Mouse (Mus musculus): ENCODE data around the gene Gtf2h1.

Gtf2h1 gene

DNA sequence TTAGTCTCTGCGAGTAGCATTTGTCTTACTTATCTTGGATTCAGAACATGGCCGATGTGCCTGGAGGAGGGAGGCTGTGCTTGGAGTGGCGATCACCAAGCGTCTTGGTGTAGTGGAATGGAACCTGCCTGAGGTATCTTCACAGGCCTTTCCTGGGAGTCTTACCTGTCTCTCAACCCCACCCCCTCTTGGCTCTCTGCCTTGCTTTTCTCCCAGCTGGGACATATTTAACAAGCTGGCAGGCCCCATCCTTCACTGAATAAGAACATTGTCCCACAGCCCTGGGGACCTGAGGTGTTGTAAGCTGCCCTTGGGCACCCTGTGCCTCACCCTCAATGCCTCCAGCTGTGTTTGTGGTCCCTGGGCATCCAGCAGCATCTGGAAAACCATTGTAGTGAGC is 47.7 kb downstream of the Gtf2h1 start:
- in situ Hi-C loops (cut with MboI; ENCODE audit: low pct_unique_long_range_greater_than_20kb in 1 of 2, low sequenced_read_pairs in 2 of 2, unreplicated experiment in 1 of 2): no loop called here

DNA sequence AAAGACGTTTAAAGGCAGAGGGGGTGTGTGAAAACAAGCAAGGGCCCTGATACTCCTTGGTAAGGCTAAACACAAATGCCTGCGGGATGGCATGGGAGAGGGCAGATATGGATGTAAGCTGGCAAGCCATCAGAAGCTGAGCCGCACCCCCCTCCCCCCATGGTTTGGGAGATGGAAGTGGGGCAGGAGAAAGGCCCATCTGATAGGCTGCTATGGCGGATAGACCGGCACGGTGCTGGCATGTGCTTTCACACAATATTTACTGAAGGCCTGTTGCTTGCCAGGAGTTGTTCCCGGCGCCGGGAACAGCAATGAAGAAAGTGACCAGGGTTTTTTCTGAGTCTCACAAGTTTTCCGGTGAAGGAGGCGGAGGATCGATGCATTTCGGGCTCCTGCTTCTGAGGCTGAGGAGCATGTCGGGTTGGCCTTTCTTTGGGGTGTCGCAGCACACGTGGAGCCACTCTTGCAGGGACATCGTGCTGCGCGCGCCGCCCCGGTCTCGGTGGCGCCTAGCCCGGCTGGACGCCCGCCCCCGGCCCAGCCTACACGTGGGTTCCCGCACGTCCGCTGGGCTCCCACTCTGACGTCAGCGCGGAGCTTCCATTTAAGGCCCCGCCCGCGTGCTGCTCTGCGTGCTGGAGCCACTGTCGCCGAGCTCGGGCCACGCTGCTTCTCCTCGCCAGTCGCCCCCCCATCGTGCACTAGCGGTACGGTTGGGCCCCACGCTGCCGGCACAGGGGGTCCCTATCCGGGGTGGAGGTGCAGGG is 49.5 kb downstream of the Gtf2h1 start:
- in situ Hi-C loops (cut with MboI; ENCODE audit: low pct_unique_long_range_greater_than_20kb in 1 of 2, low sequenced_read_pairs in 2 of 2, unreplicated experiment in 1 of 2): no loop called here

DNA sequence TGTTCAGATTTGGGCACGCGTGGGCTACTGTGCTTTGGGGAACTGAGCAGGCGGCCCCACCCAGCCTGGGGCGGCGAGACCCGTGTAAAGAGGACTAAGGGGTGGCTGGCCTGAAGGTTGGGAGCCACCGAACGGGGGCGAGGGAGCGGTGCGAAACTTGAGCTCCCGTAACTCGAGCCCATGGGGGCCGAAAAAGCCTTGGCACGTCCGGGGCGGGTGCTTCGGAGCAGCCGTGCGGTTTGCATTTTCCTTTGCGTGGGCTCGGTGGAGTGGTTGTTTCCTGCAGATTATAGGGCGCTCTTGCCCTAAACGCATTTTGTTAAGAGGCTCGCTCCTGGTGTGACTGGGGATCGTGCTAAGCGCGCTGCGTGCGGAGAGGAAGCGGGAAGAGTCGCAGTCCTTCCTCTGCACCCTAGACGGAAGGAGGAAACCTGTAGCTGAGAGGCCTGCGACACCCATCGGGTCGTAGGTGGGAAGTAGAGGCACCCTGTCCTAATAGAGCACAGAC is 50.1 kb downstream of the Gtf2h1 start:
- in situ Hi-C loops (cut with MboI; ENCODE audit: low pct_unique_long_range_greater_than_20kb in 1 of 2, low sequenced_read_pairs in 2 of 2, unreplicated experiment in 1 of 2): no loop called here

DNA sequence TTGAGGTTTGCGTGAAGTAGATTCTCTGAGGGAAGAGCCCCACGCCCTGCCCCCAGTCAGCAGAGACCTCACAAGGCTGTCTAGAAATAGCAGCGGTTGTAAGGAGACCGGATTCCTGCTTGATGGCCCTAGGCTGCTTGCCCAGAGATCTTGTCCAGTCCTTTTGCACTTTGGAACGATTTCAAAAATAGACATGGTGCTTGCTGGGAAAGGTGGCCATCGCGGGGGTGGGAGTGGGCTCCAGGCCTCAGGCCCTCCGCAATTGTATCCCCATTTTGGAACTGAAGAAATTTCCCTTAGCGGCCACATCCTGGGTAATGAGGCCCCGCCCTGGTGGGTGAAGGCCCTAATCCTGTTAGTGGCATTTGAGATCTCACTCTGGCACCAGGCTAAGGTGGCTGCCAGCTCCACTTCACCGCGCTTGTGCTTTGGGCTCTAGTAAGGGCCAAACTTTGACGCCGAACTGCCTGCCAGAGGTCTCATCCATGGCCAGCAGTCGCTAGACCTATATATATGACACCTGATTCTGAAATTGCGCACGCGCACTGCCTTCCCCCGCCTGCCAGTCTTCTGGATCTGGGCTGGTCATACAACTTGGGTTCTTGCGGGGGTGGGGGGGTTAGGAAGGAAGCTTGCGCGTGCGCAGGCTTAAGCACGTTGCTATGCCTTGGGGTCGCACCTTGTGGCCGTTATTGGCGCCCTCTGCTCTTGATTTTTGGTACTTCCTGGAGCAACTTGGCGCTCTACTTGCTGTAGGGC is 50.8 kb downstream of the Gtf2h1 start:
- in situ Hi-C loops (cut with MboI; ENCODE audit: low pct_unique_long_range_greater_than_20kb in 1 of 2, low sequenced_read_pairs in 2 of 2, unreplicated experiment in 1 of 2): no loop called here

- in situ Hi-C loops (cut with MboI; ENCODE audit: low pct_unique_long_range_greater_than_20kb in 1 of 2, low sequenced_read_pairs in 2 of 2, unreplicated experiment in 1 of 2): no loop called here
Measured at GRCm38 (mm10) chr7:46849287-46849686, 53.4 kb downstream of the Gtf2h1 start.

DNA sequence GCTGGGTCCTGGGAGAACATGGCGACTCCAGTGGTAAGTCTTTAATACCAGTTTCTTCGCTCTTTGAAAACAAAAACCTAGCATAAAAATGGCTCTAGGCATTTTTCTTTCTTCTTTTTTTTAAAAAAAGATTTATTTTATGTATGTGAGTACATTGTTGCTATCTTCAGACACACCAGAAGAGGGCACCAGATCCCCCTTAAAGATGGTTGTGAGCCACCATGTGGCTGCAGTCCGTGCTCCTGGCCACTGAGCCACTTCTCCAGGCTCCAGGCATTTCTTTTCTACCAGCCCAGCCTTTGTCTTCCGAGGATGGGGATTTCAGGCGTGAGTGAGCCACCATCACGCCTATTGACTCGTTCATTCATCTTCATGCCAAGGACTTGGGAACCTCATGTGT is 55.1 kb downstream of the Gtf2h1 start:
- in situ Hi-C loops (cut with MboI; ENCODE audit: low pct_unique_long_range_greater_than_20kb in 1 of 2, low sequenced_read_pairs in 2 of 2, unreplicated experiment in 1 of 2): no loop called here

DNA sequence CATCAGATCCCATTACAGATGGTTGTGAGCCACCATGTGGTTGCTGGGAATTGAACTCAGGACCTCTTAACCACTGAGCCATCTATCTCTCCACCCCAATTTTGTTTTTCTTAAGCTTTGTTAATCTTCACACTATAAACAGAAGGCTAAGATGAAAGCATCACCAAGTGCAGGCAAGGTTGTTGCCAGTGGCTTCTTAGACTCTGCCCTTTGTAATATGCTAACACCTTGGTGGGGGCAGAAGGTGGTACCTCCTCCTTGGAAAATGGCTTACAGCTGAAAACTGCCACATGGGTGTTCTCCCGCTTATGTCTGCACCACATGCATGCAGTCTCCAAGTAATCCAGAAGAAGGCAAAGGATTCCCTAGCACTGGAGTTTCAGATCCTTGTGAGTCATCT is 56.8 kb downstream of the Gtf2h1 start:
- in situ Hi-C loops (cut with MboI; ENCODE audit: low pct_unique_long_range_greater_than_20kb in 1 of 2, low sequenced_read_pairs in 2 of 2, unreplicated experiment in 1 of 2): no loop called here

DNA sequence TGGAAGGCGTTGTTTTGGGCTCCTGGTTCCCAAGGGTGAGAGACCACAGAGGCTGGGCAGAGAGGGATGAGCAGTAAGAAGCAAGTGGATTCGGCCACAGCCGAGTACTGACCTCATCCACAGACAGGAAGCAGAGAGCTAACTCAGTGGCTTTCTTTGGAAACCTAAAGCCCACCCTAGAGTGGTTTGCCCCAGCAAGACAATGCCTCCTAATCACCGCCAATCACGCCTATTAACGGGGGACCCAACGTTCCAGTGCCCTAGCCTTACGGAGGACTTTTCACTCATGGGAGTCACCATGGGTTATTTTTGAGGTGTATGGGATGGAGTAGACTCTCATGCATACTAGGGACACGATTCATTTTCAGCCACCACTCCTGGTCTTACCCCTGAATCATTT is 57.5 kb downstream of the Gtf2h1 start:
- in situ Hi-C loops (cut with MboI; ENCODE audit: low pct_unique_long_range_greater_than_20kb in 1 of 2, low sequenced_read_pairs in 2 of 2, unreplicated experiment in 1 of 2): no loop called here

GRCm38 (mm10) chr7:46855866-46856560 is 60.1 kb downstream of the Gtf2h1 start:
- in situ Hi-C loops (cut with MboI; ENCODE audit: low pct_unique_long_range_greater_than_20kb in 1 of 2, low sequenced_read_pairs in 2 of 2, unreplicated experiment in 1 of 2): no loop called here

GRCm38 (mm10) chr7:46857436-46857835 is 61.5 kb downstream of the Gtf2h1 start:
- in situ Hi-C loops (cut with MboI; ENCODE audit: low pct_unique_long_range_greater_than_20kb in 1 of 2, low sequenced_read_pairs in 2 of 2, unreplicated experiment in 1 of 2): no loop called here

- in situ Hi-C loops (cut with MboI; ENCODE audit: low pct_unique_long_range_greater_than_20kb in 1 of 2, low sequenced_read_pairs in 2 of 2, unreplicated experiment in 1 of 2): no loop called here
Measured at GRCm38 (mm10) chr7:46859031-46859430, 63.1 kb downstream of the Gtf2h1 start.

GRCm38 (mm10) chr7:46860996-46861395 is 65.1 kb downstream of the Gtf2h1 start, which contains the start of gene Ldhc:
Gene Ldhc (plus strand): TSS chr7:46861203.
- in situ Hi-C loops (cut with MboI; ENCODE audit: low pct_unique_long_range_greater_than_20kb in 1 of 2, low sequenced_read_pairs in 2 of 2, unreplicated experiment in 1 of 2): no loop called here

DNA sequence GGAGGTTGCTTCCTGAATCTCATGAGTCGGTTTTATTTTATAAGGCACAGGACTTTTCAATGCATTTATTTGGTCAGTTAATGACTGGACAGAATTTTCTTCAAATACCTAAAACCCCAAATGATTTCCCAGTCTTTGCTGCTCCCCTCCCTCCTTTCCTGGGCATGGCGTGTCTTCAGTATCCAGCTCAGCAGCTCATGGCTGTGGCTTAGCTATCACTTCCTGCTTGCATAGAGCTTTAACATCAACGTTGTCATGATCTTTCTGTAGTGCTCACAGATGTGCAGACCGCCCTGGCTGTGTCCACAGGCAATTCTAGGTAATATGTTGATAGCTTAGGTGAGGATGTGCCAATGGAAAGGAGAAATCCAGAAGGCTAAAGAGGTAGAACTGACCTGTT is 76.1 kb downstream of the Gtf2h1 start:
- in situ Hi-C loops (cut with MboI; ENCODE audit: low pct_unique_long_range_greater_than_20kb in 1 of 2, low sequenced_read_pairs in 2 of 2, unreplicated experiment in 1 of 2): no loop called here

Data from mouse embryonic stem cell (cell line).